Mouse (Mus musculus): ENCODE data around the gene Gm21865.
"Not testable (repeated sequence)": the region's sequence is repeated elsewhere in the genome, so short reads cannot be mapped to it uniquely, and the experiment has no call there.

The Gm21865 gene

DNA sequence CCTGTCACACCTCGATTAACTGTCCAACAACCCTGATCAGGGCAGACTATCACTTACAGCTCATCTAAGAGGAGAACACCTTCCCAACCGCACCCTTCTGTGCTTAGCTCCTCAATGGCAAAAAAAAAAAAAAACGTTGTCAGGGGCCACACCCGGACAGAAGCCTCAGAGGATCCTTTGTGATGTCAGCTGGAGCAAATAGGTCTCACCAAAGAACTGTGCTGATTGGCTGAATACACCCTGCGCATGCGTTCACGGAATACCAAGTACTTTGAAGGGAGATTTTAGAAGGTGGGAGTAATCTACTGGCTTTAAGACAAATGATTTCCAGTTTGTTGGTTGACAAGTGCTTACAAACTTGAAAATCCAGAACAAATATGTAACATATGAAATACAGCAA is at the start of gene Gm21865:
TSS of gene Gm21865 (minus strand) at position 101 of the 400 bp plus-strand sequence.
- not testable (repeated sequence) for DNase-seq (ENCODE audit: low read depth, low spot score)

Data from retina, adult 2 months (tissue).